Mouse (Mus musculus) megakaryocyte progenitor cell, adult 5-6 weeks (primary cell): ENCODE data around the gene Ddx58. TPM values are rescaled to one million over a fixed set of nuclear protein-coding genes. Genes with fewer than 3 reads are reported as not detected.

Experiments
- ATAC-seq: replicated peaks from 2 replicates; pipeline ENCODE4 v1.8.0; 2016; ENCODE audit warnings: mild to moderate bottlenecking, moderate TSS enrichment, inconsistent platforms; ENCODE audit not compliant: poor library complexity
- total RNA-seq, 2 experiments: library from RNA; stranded (forward) in 1 of 2; stranded (reverse) in 1 of 2; fragments of 157-497, 149-512 nt in 1 of 2; fragments of 200-1000 nt in 1 of 2; gene quantifications; 2 replicates each; pipeline versions ENCODE4 v1.2.3 to v1.2.4; 2015 to 2017

Gene Ddx58
- total RNA-seq, 2 experiments from 2014 or later: 8.2 to 13.3 TPM

- ATAC-seq: no peak
Observed at GRCm38 (mm10) chr4:40184470-40184869, 55.2 kb downstream of the Ddx58 start.

GRCm38 (mm10) chr4:40183781-40184180 is 55.8 kb downstream of the Ddx58 start:
- no peak for ATAC-seq

- peak; percentile 98 for ATAC-seq
Observed at GRCm38 (mm10) chr4:40182651-40183320, 56.8 kb downstream of the Ddx58 start.

GRCm38 (mm10) chr4:40181681-40182080 is 57.9 kb downstream of the Ddx58 start:
- ATAC-seq: no peak

- ATAC-seq: no peak
Observed at GRCm38 (mm10) chr4:40180046-40180445, 59.6 kb downstream of the Ddx58 start.

GRCm38 (mm10) chr4:40178584-40178983 is 61.0 kb downstream of the Ddx58 start:
- ATAC-seq: peak; percentile 54

GRCm38 (mm10) chr4:40174321-40174720 is 65.3 kb downstream of the Ddx58 start:
- no peak for ATAC-seq

GRCm38 (mm10) chr4:40172336-40172735 is 67.3 kb downstream of the Ddx58 start:
- ATAC-seq: no peak

GRCm38 (mm10) chr4:40171477-40171876 is 68.2 kb downstream of the Ddx58 start:
- no peak for ATAC-seq

- no peak for ATAC-seq
Observed at GRCm38 (mm10) chr4:40163646-40164045, 76.0 kb downstream of the Ddx58 start.

GRCm38 (mm10) chr4:40160591-40161434 is 78.8 kb downstream of the Ddx58 start:
- ATAC-seq: no peak

- ATAC-seq: no peak
Observed at GRCm38 (mm10) chr4:40158224-40158540, 81.4 kb downstream of the Ddx58 start.

- ATAC-seq: no peak
Observed at GRCm38 (mm10) chr4:40157500-40158223, 82.0 kb downstream of the Ddx58 start.

- no peak for ATAC-seq
Observed at GRCm38 (mm10) chr4:40156582-40157499, 82.8 kb downstream of the Ddx58 start.

GRCm38 (mm10) chr4:40156153-40156552 is 83.5 kb downstream of the Ddx58 start:
- peak; percentile 84 for ATAC-seq

GRCm38 (mm10) chr4:40155467-40155999 is 84.1 kb downstream of the Ddx58 start:
- ATAC-seq: no peak

- no peak for ATAC-seq
Observed at GRCm38 (mm10) chr4:40154751-40155150, 84.9 kb downstream of the Ddx58 start.
